Mouse (Mus musculus) heart, embryonic 15.5 days (tissue): ENCODE data around the gene Smim14. TPM values are rescaled to one million over a fixed set of nuclear protein-coding genes. Genes with fewer than 3 reads are reported as not detected.
A peak's percentile ranks its signal among the peaks of the same experiment; 100 is the strongest.

Experiments used
- ATAC-seq: fragments of 200-750 bp; cut with Nextera tagmentation; replicated peaks from 2 replicates; pipeline ENCODE4 v1.8.0; 2017; ENCODE audit warnings: low read depth, moderate TSS enrichment; ENCODE audit not compliant: insufficient number of reproducible peaks, insufficient read depth, low FRiP score
- H3K27ac ChIP-seq: fragments of 300-500 bp; sonication (generic); 2 replicates; pipeline ENCODE4 v1.5.1; 2015; ENCODE audit warnings: mild to moderate bottlenecking, inconsistent platforms
- H3K27me3 ChIP-seq: fragments of 300-500 bp; sonication (generic); 2 replicates; pipeline ENCODE4 v1.6.1; 2015; ENCODE audit warnings: inconsistent platforms
- H3K36me3 ChIP-seq: fragments of 300-500 bp; sonication (generic); 2 replicates; pipeline ENCODE4 v1.6.1; 2015; ENCODE audit warnings: mild to moderate bottlenecking, inconsistent platforms
- H3K4me1 ChIP-seq: fragments of 300-500 bp; sonication (generic); replicated peaks from 2 replicates; pipeline ENCODE4 v1.6.1; 2015; ENCODE audit warnings: inconsistent platforms
- H3K4me2 ChIP-seq: fragments of 300-500 bp; sonication (generic); 2 replicates; pipeline ENCODE4 v1.6.1; 2015; ENCODE audit warnings: inconsistent platforms, mild to moderate bottlenecking, moderate library complexity
- H3K4me3 ChIP-seq: fragments of 300-500 bp; sonication (generic); 2 replicates; pipeline ENCODE4 v1.5.1; 2015; ENCODE audit warnings: mild to moderate bottlenecking, inconsistent platforms
- H3K9ac ChIP-seq: fragments of 300-500 bp; sonication (generic); 2 replicates; pipeline ENCODE4 v1.6.1; 2015; ENCODE audit warnings: mild to moderate bottlenecking, inconsistent platforms
- H3K9me3 ChIP-seq: fragments of 300-500 bp; sonication (generic); replicated peaks from 2 replicates; pipeline ENCODE4 v1.6.1; 2016; ENCODE audit warnings: inconsistent platforms
- WGBS: fragments of 180-500 bp; shearing (Covaris S2); methylation state at CpG from one replicate; pipeline ENCODE4 v1.1.7; 2015; ENCODE audit warnings: mixed read lengths; 5-methylcytosine and 5-hydroxymethylcytosine counted together
- polyA plus RNA-seq: library from polyadenylated mRNA; unstranded; fragments of >200 nt; fragmentation: Nextera tagmentation; extraction: Ambion mirVana; gene quantifications from 2 replicates; pipeline ENCODE4 v1.2.1, GENCODE M21; 2015

Smim14 gene
- polyA plus RNA-seq, 1 experiment from 2014 or later, result 113 TPM

- no peaks in the 10 kb centered on the region for H3K36me3 ChIP-seq
- no peak overlapping the region for H3K4me3 ChIP-seq
- WGBS, result 67% methylated on average over 1 of the region's 1 CpGs
- H3K9ac ChIP-seq, result no peak overlapping the region
- no peaks in the 10 kb centered on the region for H3K27me3 ChIP-seq
- H3K4me2 ChIP-seq, result no peak overlapping the region
- no peak for ATAC-seq
- H3K27ac ChIP-seq, result no peak overlapping the region
- H3K9me3 ChIP-seq, result no peaks in the 10 kb centered on the region
- no peaks in the 10 kb centered on the region for H3K4me1 ChIP-seq
Observed at GRCm38 (mm10) chr5:65521803-65522202, 15.2 kb downstream of the Smim14 start.

DNA sequence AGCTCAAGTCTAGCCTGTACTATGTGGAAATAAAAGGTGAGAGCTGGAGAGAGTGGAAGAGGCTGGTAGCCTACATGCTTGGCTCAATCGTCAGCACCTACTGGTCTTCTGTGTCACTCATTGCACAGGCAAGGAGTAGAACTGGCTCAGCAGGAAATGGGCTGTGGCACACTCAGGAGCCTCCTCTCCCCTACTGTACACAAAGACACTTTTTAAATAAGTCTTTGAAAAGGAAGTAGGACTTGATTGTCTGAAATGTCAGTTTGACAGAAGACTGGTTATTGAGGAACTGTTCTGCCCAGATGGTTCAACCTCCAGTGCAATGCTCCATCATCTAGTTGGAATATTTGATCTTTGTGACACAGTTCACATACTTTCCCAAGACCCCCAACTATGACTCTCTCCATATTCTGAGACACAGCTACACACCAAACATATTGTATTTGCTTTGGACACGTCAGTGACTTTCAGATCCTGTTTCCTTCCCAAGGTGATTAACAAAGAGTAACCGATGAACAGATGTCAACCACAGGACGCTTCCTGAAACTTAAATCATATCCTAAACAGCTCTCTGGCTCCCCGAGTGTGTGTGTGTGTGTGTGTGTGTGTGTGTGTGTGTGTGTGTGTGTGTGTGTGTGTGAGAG, 22.2 kb downstream of the Smim14 start:
- Histone ChIP-seq H3K36me3 (no peaks in the 10 kb centered on the region), H3K27ac (peak overlapping the region; percentile 47; the same call in 1 of the 2 replicates), H3K4me1 (no peaks in the 10 kb centered on the region), H3K9me3 (no peaks in the 10 kb centered on the region), H3K27me3 (no peaks in the 10 kb centered on the region), H3K9ac (no peak overlapping the region), H3K4me3 (no peak overlapping the region), H3K4me2 (no peak overlapping the region)
- ATAC-seq, result no peak
- 53% methylated on average over 5 of the region's 5 CpGs for WGBS

DNA sequence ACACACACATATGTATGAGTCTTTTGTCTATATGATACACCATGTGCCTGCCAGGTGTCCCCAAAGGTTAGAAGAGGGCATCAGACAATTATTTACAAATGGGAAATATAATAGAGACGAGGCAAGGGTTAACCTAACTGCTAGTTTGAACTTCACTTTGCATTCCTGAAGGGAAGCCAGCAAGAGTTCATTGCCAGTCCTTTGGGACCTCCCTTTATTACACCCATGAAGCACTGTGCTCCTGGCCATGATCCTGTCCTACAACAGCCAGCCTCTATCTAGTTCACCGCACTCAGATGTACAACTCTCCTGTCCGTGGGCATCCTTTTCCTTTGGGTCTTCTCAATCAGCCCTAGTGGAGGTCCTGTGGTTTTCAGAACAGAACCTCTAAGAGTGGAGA, 23.5 kb downstream of the Smim14 start:
- Histone ChIP-seq H3K4me1 (no peaks in the 10 kb centered on the region), H3K27ac (no peak overlapping the region), H3K9ac (no peak overlapping the region), H3K4me3 (no peak overlapping the region), H3K4me2 (no peak overlapping the region), H3K36me3 (no peaks in the 10 kb centered on the region), H3K27me3 (no peaks in the 10 kb centered on the region), H3K9me3 (no peaks in the 10 kb centered on the region)
- 64% methylated on average over 3 of the region's 3 CpGs for WGBS
- no peak for ATAC-seq

- Histone ChIP-seq H3K9me3 (no peaks in the 10 kb centered on the region), H3K9ac (no peak overlapping the region), H3K4me2 (no peak overlapping the region), H3K4me1 (0 out of 2 replicates have a peak, but pooled peaks cover 2% of the 10 kb centered on the region), H3K27ac (no peak overlapping the region), H3K4me3 (no peak overlapping the region), H3K36me3 (no peaks in the 10 kb centered on the region), H3K27me3 (no peaks in the 10 kb centered on the region)
- WGBS, result 77% methylated on average over 8 of the region's 8 CpGs
- ATAC-seq, result no peak
Observed at GRCm38 (mm10) chr5:65508395-65508794, 28.6 kb downstream of the Smim14 start.

GRCm38 (mm10) chr5:65505786-65506185, 31.2 kb downstream of the Smim14 start:
- WGBS, result 11% methylated on average over 8 of the region's 8 CpGs
- H3K9me3 ChIP-seq, result no peaks in the 10 kb centered on the region
- no peak overlapping the region for H3K9ac ChIP-seq
- no peak overlapping the region for H3K4me3 ChIP-seq
- H3K4me1 ChIP-seq, result 0 out of 2 replicates have a peak, but pooled peaks cover 2% of the 10 kb centered on the region
- H3K4me2 ChIP-seq, result peak overlapping the region; percentile 42
- ATAC-seq, result no peak
- no peaks in the 10 kb centered on the region for H3K27me3 ChIP-seq
- H3K36me3 ChIP-seq, result no peaks in the 10 kb centered on the region
- no peak overlapping the region for H3K27ac ChIP-seq

GRCm38 (mm10) chr5:65501407-65501806, 35.6 kb downstream of the Smim14 start:
- Histone ChIP-seq H3K9ac (no peak overlapping the region), H3K9me3 (no peaks in the 10 kb centered on the region), H3K36me3 (no peaks in the 10 kb centered on the region), H3K4me3 (no peak overlapping the region), H3K4me1 (0 out of 2 replicates have a peak, but pooled peaks cover 2% of the 10 kb centered on the region), H3K4me2 (no peak overlapping the region), H3K27ac (no peak overlapping the region), H3K27me3 (no peaks in the 10 kb centered on the region)
- ATAC-seq, result no peak
- 86% methylated on average over 9 of the region's 9 CpGs for WGBS

GRCm38 (mm10) chr5:65500231-65500630, 36.8 kb downstream of the Smim14 start:
- no peaks in the 10 kb centered on the region for H3K27me3 ChIP-seq
- H3K36me3 ChIP-seq, result no peaks in the 10 kb centered on the region
- no peak overlapping the region for H3K4me2 ChIP-seq
- 75% methylated on average over 7 of the region's 7 CpGs for WGBS
- no peak overlapping the region for H3K9ac ChIP-seq
- H3K4me1 ChIP-seq, result no peaks in the 10 kb centered on the region
- H3K4me3 ChIP-seq, result no peak overlapping the region
- ATAC-seq, result no peak
- H3K9me3 ChIP-seq, result no peaks in the 10 kb centered on the region
- H3K27ac ChIP-seq, result no peak overlapping the region

GRCm38 (mm10) chr5:65492716-65493531, 44.1 kb downstream of the Smim14 start, which contains the start of gene Gm43552:
Gene Gm43552 (minus strand): TSS chr5:65492833.
- H3K36me3 ChIP-seq, result no peaks in the 10 kb centered on the region
- under 1% methylated on average over 68 of the region's 69 CpGs for WGBS
- H3K27ac ChIP-seq, result peak within 1 kb of the TSS; percentile 99
- peak within 1 kb of the TSS; percentile 84 for H3K4me2 ChIP-seq
- H3K4me1 ChIP-seq, result peaks cover 31% of the 10 kb centered on the region
- peak within 1 kb of the TSS; percentile 97 for H3K4me3 ChIP-seq
- no peaks in the 10 kb centered on the region for H3K27me3 ChIP-seq
- no peaks in the 10 kb centered on the region for H3K9me3 ChIP-seq
- peak; percentile 95 for ATAC-seq
- peak within 1 kb of the TSS; percentile 95 for H3K9ac ChIP-seq

GRCm38 (mm10) chr5:65491767-65492715, 44.9 kb downstream of the Smim14 start:
- peak overlapping the region; percentile 95 for H3K9ac ChIP-seq
- H3K36me3 ChIP-seq, result no peaks in the 10 kb centered on the region
- peak overlapping the region; percentile 84 for H3K4me2 ChIP-seq
- no peaks in the 10 kb centered on the region for H3K27me3 ChIP-seq
- WGBS, result under 1% methylated on average over 57 of the region's 57 CpGs
- H3K4me3 ChIP-seq, result peak overlapping the region; percentile 97
- peaks cover 36% of the 10 kb centered on the region for H3K4me1 ChIP-seq
- H3K27ac ChIP-seq, result peak overlapping the region; percentile 99
- no peaks in the 10 kb centered on the region for H3K9me3 ChIP-seq
- peak; percentile 83 for ATAC-seq

GRCm38 (mm10) chr5:65489830-65490229, 47.2 kb downstream of the Smim14 start:
- Histone ChIP-seq H3K27ac (peak overlapping the region; percentile 55; the same call in 1 of the 2 replicates), H3K4me2 (peak overlapping the region; percentile 84; the same call in 1 of the 2 replicates), H3K36me3 (no peaks in the 10 kb centered on the region), H3K9me3 (no peaks in the 10 kb centered on the region), H3K9ac (no peak overlapping the region), H3K27me3 (no peaks in the 10 kb centered on the region), H3K4me1 (peaks cover 45% of the 10 kb centered on the region), H3K4me3 (no peak overlapping the region)
- ATAC-seq, result no peak
- WGBS, result 39% methylated on average over 4 of the region's 4 CpGs

DNA sequence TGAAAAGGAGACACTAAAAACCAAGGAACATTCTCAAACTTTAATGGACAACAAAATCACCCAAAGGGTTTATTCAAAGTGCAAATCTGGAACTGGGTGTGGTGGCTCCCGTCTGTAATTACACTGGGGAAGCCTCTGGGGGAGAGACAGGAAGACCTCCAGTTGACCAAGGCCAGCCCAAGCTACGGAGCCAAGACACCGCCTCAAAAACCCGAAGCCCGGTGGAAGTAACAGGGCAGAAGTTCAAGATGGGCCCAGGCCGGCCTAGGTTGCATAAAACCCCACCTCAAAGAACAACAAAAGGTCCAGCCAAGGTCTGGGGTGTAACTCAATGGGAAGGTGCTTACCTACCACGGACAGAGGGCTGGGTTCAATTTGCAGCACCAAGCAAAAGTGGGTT, 48.3 kb downstream of the Smim14 start:
- H3K4me1 ChIP-seq, result peaks cover 49% of the 10 kb centered on the region
- no peak overlapping the region for H3K27ac ChIP-seq
- WGBS, result 71% methylated on average over 7 of the region's 7 CpGs
- H3K4me2 ChIP-seq, result no peak overlapping the region
- H3K27me3 ChIP-seq, result no peaks in the 10 kb centered on the region
- H3K4me3 ChIP-seq, result no peak overlapping the region
- no peaks in the 10 kb centered on the region for H3K9me3 ChIP-seq
- ATAC-seq, result no peak
- H3K9ac ChIP-seq, result no peak overlapping the region
- H3K36me3 ChIP-seq, result no peaks in the 10 kb centered on the region
